Mouse (Mus musculus): Measurements from ENCODE around the gene Gstp3.

DNA sequence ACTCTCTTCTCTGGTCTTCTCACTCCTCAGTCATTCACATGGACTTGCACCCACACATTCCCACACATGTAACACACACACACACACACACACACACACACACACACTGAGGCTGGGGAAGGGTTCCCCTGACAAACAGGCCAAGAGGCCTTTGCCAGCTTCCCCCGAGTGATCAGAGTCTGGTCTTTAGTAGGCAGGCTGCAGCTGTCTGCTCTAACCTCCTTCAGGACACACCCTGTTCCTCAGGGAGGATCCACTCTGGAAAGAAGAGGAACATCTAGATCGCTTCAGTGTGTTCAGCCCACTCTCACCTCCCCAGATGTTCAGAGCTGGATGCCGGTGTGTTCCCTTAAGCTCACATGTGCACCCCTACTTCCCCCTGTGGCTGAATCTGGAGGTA, 35.0 kb upstream of the Gstp3 start:
- TF ChIP-seq GATA1 (IDR thresholded peaks at IDR 0.05; ENCODE audit: low read length) (no peak), TAL1 (IDR thresholded peaks at IDR 0.05; ENCODE audit: low read length) (no peak)

Data from erythroblast, embryonic 14.5 days (primary cell).